Mouse (Mus musculus) MEL (cell line): ENCODE data around the gene Agap2. TPM values are rescaled to one million over a fixed set of nuclear protein-coding genes. Genes with fewer than 3 reads are reported as not detected.

Experiments used
- DNase-seq: peaks from one replicate; pipeline ENCODE4 v3.0.0; 2011; ENCODE audit warnings: low read depth, low spot score
- H3K27ac ChIP-seq: 2 replicates; pipeline ENCODE4 v1.5.1; 2012; ENCODE audit warnings: low read depth, mild to moderate bottlenecking, control low read depth, low read length, moderate library complexity; ENCODE audit not compliant: control insufficient read depth
- H3K27me3 ChIP-seq, 2 experiments: fragments of 150-350 bp in 1 of 2; sonication (generic) in 1 of 2; 2 replicates each; pipeline ENCODE4 v1.6.1; 2012; ENCODE audit warnings: low read length in 2 of 2, mild to moderate bottlenecking in 2 of 2, improper control_type of control experiment in 1 of 2, moderate library complexity in 1 of 2; ENCODE audit not compliant: insufficient read depth in 2 of 2, control insufficient read depth in 1 of 2
- H3K36me3 ChIP-seq, 2 experiments: 2 replicates each; pipeline ENCODE4 v1.6.1; 2012 to 2014; ENCODE audit warnings: low read length in 2 of 2, improper control_type of control experiment in 1 of 2, inconsistent platforms in 1 of 2, mild to moderate bottlenecking in 1 of 2; ENCODE audit not compliant: insufficient read depth in 2 of 2, control insufficient read depth in 1 of 2
- H3K4me1 ChIP-seq, 2 experiments: fragments of 150-350 bp in 1 of 2; sonication (generic) in 1 of 2; 2 replicates each; pipeline ENCODE4 v1.6.1; 2012; ENCODE audit warnings: low read length in 2 of 2, improper control_type of control experiment in 1 of 2, mild to moderate bottlenecking in 1 of 2; ENCODE audit not compliant: insufficient read depth in 2 of 2, control insufficient read depth in 1 of 2
- H3K4me3 ChIP-seq, 2 experiments: fragments of 150-350 bp in 1 of 2; sonication (generic) in 1 of 2; 2 replicates each; pipeline ENCODE4 v1.5.1; 2012; ENCODE audit warnings: low read depth in 2 of 2, low read length in 2 of 2, mild to moderate bottlenecking in 2 of 2, moderate library complexity in 2 of 2, control low read depth in 1 of 2, improper control_type of control experiment in 1 of 2; ENCODE audit not compliant: control insufficient read depth in 1 of 2, insufficient read depth in 1 of 2
- H3K79me2 ChIP-seq: 2 replicates; pipeline ENCODE4 v1.6.1; 2012; ENCODE audit warnings: mild to moderate bottlenecking, low read length, moderate library complexity; ENCODE audit not compliant: control insufficient read depth, poor library complexity, insufficient read depth
- H3K9ac ChIP-seq: 2 replicates; pipeline ENCODE4 v1.6.1; 2012; ENCODE audit warnings: low read depth, mild to moderate bottlenecking, control low read depth, low read length, moderate library complexity; ENCODE audit not compliant: control insufficient read depth, poor library complexity, severe bottlenecking
- H3K9me3 ChIP-seq: fragments of 150-350 bp; sonication (generic); replicated peaks from 2 replicates; pipeline ENCODE4 v1.6.1; 2012; ENCODE audit warnings: mild to moderate bottlenecking, low read length, improper control_type of control experiment, moderate library complexity; ENCODE audit not compliant: insufficient read depth
- CHD1 ChIP-seq: IDR thresholded peaks from 2 replicates; pipeline ENCODE4 v1.6.1; 2012; ENCODE audit warnings: low read depth, mild to moderate bottlenecking, inconsistent platforms, low read length, improper control_type of control experiment
- GABPA ChIP-seq: IDR thresholded peaks from 2 replicates; pipeline ENCODE4 v1.6.1; 2012; ENCODE audit warnings: low read depth, mild to moderate bottlenecking, inconsistent platforms, low read length, improper control_type of control experiment, moderate library complexity
- JUND ChIP-seq: IDR thresholded peaks from 2 replicates; pipeline ENCODE4 v1.6.1; 2011; ENCODE audit warnings: low read depth, mild to moderate bottlenecking, improper control_type of control experiment, low read length
- MAX ChIP-seq: IDR thresholded peaks from 2 replicates; pipeline ENCODE4 v1.6.1; 2011; ENCODE audit warnings: low read length, improper control_type of control experiment
- MAZ ChIP-seq: IDR thresholded peaks from 2 replicates; pipeline ENCODE4 v1.6.1; 2012; ENCODE audit warnings: low read depth, mild to moderate bottlenecking, inconsistent platforms, low read length, improper control_type of control experiment
- MYC ChIP-seq: IDR thresholded peaks from 2 replicates; pipeline ENCODE4 v1.6.1; 2011; ENCODE audit warnings: low read depth, mild to moderate bottlenecking, low read length, improper control_type of control experiment, moderate library complexity
- NRF1 ChIP-seq: IDR thresholded peaks from 2 replicates; pipeline ENCODE4 v1.6.1; 2014; ENCODE audit warnings: low read depth, mild to moderate bottlenecking, inconsistent platforms, low read length, improper control_type of control experiment, moderate library complexity; ENCODE audit not compliant: poor library complexity, insufficient read depth, severe bottlenecking
- SMC3 ChIP-seq: IDR thresholded peaks from 2 replicates; pipeline ENCODE4 v1.6.1; 2011; ENCODE audit warnings: low read depth, low read length, improper control_type of control experiment
- UBTF ChIP-seq: IDR thresholded peaks from 2 replicates; pipeline ENCODE4 v1.6.1; 2012; ENCODE audit warnings: low read depth, mild to moderate bottlenecking, inconsistent platforms, low read length, improper control_type of control experiment, moderate library complexity, borderline replicate concordance; ENCODE audit not compliant: insufficient read depth
- USF1 ChIP-seq: IDR thresholded peaks from 2 replicates; pipeline ENCODE4 v1.6.1; 2014; ENCODE audit warnings: low read depth, mild to moderate bottlenecking, inconsistent platforms, low read length, improper control_type of control experiment, moderate library complexity
- ZMIZ1 ChIP-seq: IDR thresholded peaks from 2 replicates; pipeline ENCODE4 v1.6.1; 2012; ENCODE audit warnings: low read depth, mild to moderate bottlenecking, inconsistent platforms, low read length, improper control_type of control experiment, moderate library complexity
- polyA plus RNA-seq, 2 experiments: library from polyadenylated mRNA; stranded (reverse) in 1 of 2; unstranded in 1 of 2; fragments of >175 nt in 1 of 2; fragments of >200 nt in 1 of 2; gene quantifications; 2 replicates each; pipeline versions ENCODE4 v1.2.1 to v1.2.4; 2012; ENCODE audit warnings: low replicate concordance in 2 of 2, low read depth in 1 of 2; ENCODE audit not compliant: insufficient read length in 2 of 2, insufficient read depth in 1 of 2, missing spikeins in 1 of 2
- total RNA-seq: library from RNA; depleted of rRNA; stranded (reverse); fragments of 300-350 nt; gene quantifications from 2 replicates; pipeline ENCODE4 v1.2.3, GENCODE M21; 2012

Agap2 gene
- total and polyA plus RNA-seq, 3 experiments: 0.04 to 0.46 TPM; not detected in 1

DNA sequence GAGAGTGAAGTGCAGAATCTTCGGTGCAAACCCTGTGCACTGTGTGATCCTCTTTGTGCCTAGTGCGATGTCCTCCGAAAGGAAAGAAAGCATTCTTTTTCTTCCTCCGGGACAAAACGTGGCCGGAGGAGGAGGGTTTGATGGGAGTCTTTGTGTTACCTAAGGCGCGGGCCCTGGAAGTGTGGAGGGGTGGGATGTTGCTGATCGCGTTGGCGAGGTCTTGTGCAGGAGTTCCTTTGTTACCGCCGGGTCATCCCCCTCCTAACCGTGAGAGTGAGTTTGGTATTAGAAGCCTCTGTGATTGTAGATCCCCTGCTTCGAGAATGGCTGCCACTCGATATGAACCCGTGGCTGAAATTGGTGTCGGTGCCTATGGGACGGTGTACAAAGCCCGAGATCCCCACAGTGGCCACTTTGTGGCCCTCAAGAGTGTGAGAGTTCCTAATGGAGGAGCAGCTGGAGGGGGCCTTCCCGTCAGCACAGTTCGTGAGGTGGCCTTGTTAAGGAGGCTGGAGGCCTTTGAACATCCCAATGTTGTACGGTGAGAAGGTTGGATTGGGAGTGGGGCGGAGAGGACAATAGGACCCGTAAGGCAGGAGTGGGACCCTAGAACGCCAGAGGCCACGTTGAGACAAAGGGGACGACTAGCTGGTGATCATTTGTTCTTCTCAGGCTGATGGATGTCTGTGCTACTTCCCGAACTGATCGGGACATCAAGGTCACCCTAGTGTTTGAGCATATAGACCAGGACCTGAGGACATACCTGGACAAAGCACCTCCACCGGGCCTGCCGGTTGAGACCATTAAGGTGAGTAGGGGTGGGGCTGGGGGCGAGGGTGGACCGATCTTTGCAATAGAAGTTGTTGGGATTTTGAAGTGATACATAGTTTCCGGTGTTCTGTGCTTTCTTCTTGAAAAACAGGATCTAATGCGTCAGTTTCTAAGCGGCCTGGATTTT, 10.9 kb upstream of the Agap2 start:
- Histone ChIP-seq H3K27me3 (no peaks in the 10 kb centered on the region), H3K36me3 (peaks cover 14 to 39% of the 10 kb centered on the region in 2 experiments), H3K79me2 (peaks cover 25% of the 10 kb centered on the region), H3K4me1 (peaks cover 6 to 18% of the 10 kb centered on the region in 2 experiments), H3K9ac (peak overlapping the region; percentile 93), H3K4me3 (peak overlapping the region; percentile 68 to 78), H3K27ac (peak overlapping the region; percentile 74), H3K9me3 (no peaks in the 10 kb centered on the region)
- peak; percentile 56 for DNase-seq
- TF ChIP-seq ZMIZ1: peak; percentile 30; the same call in 1 of the 2 replicates
- TF ChIP-seq MAX: 0 out of 2 replicates have a peak, but pooled peaks have one; percentile 45
- no peak for TF ChIP-seq USF1
- no peak for TF ChIP-seq GABPA
- TF ChIP-seq SMC3: no peak
- no peak for TF ChIP-seq NRF1
- TF ChIP-seq UBTF: 0 out of 2 replicates have a peak, but pooled peaks have one; percentile 20
- peak; percentile 50; the same call in 1 of the 2 replicates for TF ChIP-seq MYC

DNA sequence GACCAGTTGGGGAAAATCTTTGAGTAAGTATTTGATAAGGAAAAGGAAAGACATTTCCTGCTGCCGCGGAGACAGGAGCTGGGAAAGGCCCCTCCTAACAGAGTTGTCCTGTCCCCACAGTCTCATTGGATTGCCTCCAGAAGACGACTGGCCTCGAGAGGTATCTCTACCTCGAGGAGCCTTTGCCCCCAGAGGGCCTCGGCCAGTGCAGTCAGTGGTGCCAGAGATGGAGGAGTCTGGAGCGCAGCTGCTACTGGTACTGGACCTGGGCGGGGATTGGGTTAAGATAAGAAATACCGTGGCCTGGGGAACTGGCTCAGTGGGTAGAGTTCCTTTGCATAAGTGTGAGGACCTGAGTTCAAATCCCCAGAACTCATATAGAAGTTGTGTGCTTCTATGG, 9.1 kb upstream of the Agap2 start:
- no peaks in the 10 kb centered on the region for H3K9me3 ChIP-seq
- DNase-seq: no peak
- TF ChIP-seq MAZ (0 out of 2 replicates have a peak, but pooled peaks have one; percentile 47), JUND (no peak), ZMIZ1 (0 out of 2 replicates have a peak, but pooled peaks have one; percentile 24), MYC (0 out of 2 replicates have a peak, but pooled peaks have one; percentile 18), CHD1 (no peak)
- peaks cover 6 to 21% of the 10 kb centered on the region in 2 experiments for H3K4me1 ChIP-seq
- no peak overlapping the region; the same call in 1 of the 2 replicates for H3K9ac ChIP-seq
- H3K79me2 ChIP-seq: peaks cover 36% of the 10 kb centered on the region
- H3K4me3 ChIP-seq: no peak overlapping the region
- no peaks in the 10 kb centered on the region for H3K27me3 ChIP-seq
- H3K27ac ChIP-seq: no peak overlapping the region
- H3K36me3 ChIP-seq: peaks cover 14 to 39% of the 10 kb centered on the region in 2 experiments
